Mouse (Mus musculus): ENCODE measurements around the gene Fbxl17. TPM values are rescaled to one million over a fixed set of nuclear protein-coding genes. Genes with fewer than 3 reads are reported as not detected.

Fbxl17 gene
- total and polyA plus RNA-seq, 3 experiments = 7.8 to 25.9 (median 25.5) TPM

- Histone ChIP-seq H3K4me1 (ENCODE audit: control insufficient read depth, insufficient read depth, low read length) (no peaks in the 10 kb centered on the region), H3K9ac (ENCODE audit: low read depth, low read length) (no peak overlapping the region), H3K4me3 (no peak overlapping the region), H3K79me2 (replicated peaks; ENCODE audit: control insufficient read depth, insufficient read depth, low read length) (no peaks in the 10 kb centered on the region), H3K27me3 (ENCODE audit: control insufficient read depth, insufficient read depth, low read length) (no peaks in the 10 kb centered on the region), H3K27ac (no peak overlapping the region), H3K36me3 (ENCODE audit: control insufficient read depth, insufficient read depth, low read length) (no peaks in the 10 kb centered on the region)
- 95% methylated on average over 9 of the region's 9 CpGs for WGBS
- TF ChIP-seq CTCF (IDR thresholded peaks at IDR 0.05) (no peak), POLR2A (IDR thresholded peaks at IDR 0.05; ENCODE audit: insufficient read depth, low read depth, low read length) (no peak), EP300 (IDR thresholded peaks at IDR 0.05; ENCODE audit: insufficient read depth, low read depth, low read length) (no peak)
- no peak for DNase-seq
- intact Hi-C loops (cut with DNase I) = no loop called here
These were observed 254.3 kb downstream of the Fbxl17 start for GRCm38 (mm10) chr17:63245472-63245871.

- intact Hi-C loops (cut with DNase I) = no loop called here
- Histone ChIP-seq H3K79me2 (replicated peaks; ENCODE audit: control insufficient read depth, insufficient read depth, low read length) (no peaks in the 10 kb centered on the region), H3K27me3 (ENCODE audit: control insufficient read depth, insufficient read depth, low read length) (no peaks in the 10 kb centered on the region), H3K9ac (ENCODE audit: low read depth, low read length) (no peak overlapping the region), H3K36me3 (ENCODE audit: control insufficient read depth, insufficient read depth, low read length) (peaks cover 2% of the 10 kb centered on the region; the same call in 1 of the 2 replicates), H3K4me1 (ENCODE audit: control insufficient read depth, insufficient read depth, low read length) (no peaks in the 10 kb centered on the region; the same call in 1 of the 2 replicates), H3K27ac (no peak overlapping the region), H3K4me3 (no peak overlapping the region)
- TF ChIP-seq EP300 (IDR thresholded peaks at IDR 0.05; ENCODE audit: insufficient read depth, low read depth, low read length) = no peak
- TF ChIP-seq POLR2A (IDR thresholded peaks at IDR 0.05; ENCODE audit: insufficient read depth, low read depth, low read length) = no peak
- no peak for TF ChIP-seq CTCF (IDR thresholded peaks at IDR 0.05)
- WGBS = 97% methylated on average over 3 of the region's 3 CpGs
- no peak for DNase-seq
These were observed 257.1 kb downstream of the Fbxl17 start for GRCm38 (mm10) chr17:63242761-63243160.

- WGBS = 92% methylated on average over 5 of the region's 5 CpGs
- no peaks in the 10 kb centered on the region for H3K79me2 ChIP-seq (replicated peaks; ENCODE audit: control insufficient read depth, insufficient read depth, low read length)
- intact Hi-C loops (cut with DNase I) = no loop called here
- H3K27ac ChIP-seq = no peak overlapping the region
- no peak overlapping the region for H3K4me3 ChIP-seq
- TF ChIP-seq POLR2A (IDR thresholded peaks at IDR 0.05; ENCODE audit: insufficient read depth, low read depth, low read length) (no peak), EP300 (IDR thresholded peaks at IDR 0.05; ENCODE audit: insufficient read depth, low read depth, low read length) (no peak), CTCF (IDR thresholded peaks at IDR 0.05) (no peak)
- peaks cover 2% of the 10 kb centered on the region; the same call in 1 of the 2 replicates for H3K36me3 ChIP-seq (ENCODE audit: control insufficient read depth, insufficient read depth, low read length)
- DNase-seq = no peak
- no peak overlapping the region for H3K9ac ChIP-seq (ENCODE audit: low read depth, low read length)
- no peaks in the 10 kb centered on the region for H3K27me3 ChIP-seq (ENCODE audit: control insufficient read depth, insufficient read depth, low read length)
- H3K4me1 ChIP-seq (ENCODE audit: control insufficient read depth, insufficient read depth, low read length) = no peaks in the 10 kb centered on the region; the same call in 1 of the 2 replicates
These were observed 259.1 kb downstream of the Fbxl17 start for GRCm38 (mm10) chr17:63240731-63241106.

GRCm38 (mm10) chr17:63240021-63240730 lies 259.6 kb downstream of the Fbxl17 start:
- no peak overlapping the region for H3K9ac ChIP-seq (ENCODE audit: low read depth, low read length)
- WGBS = 53% methylated on average over 9 of the region's 9 CpGs
- no peak overlapping the region for H3K27ac ChIP-seq
- no peak for DNase-seq
- H3K27me3 ChIP-seq (ENCODE audit: control insufficient read depth, insufficient read depth, low read length) = no peaks in the 10 kb centered on the region
- no peak for TF ChIP-seq CTCF (IDR thresholded peaks at IDR 0.05)
- no peak for TF ChIP-seq EP300 (IDR thresholded peaks at IDR 0.05; ENCODE audit: insufficient read depth, low read depth, low read length)
- no peak for TF ChIP-seq POLR2A (IDR thresholded peaks at IDR 0.05; ENCODE audit: insufficient read depth, low read depth, low read length)
- H3K4me1 ChIP-seq (ENCODE audit: control insufficient read depth, insufficient read depth, low read length) = no peaks in the 10 kb centered on the region; the same call in 1 of the 2 replicates
- H3K79me2 ChIP-seq (replicated peaks; ENCODE audit: control insufficient read depth, insufficient read depth, low read length) = no peaks in the 10 kb centered on the region
- intact Hi-C loops (cut with DNase I) = no loop called here
- H3K4me3 ChIP-seq = no peak overlapping the region
- H3K36me3 ChIP-seq (ENCODE audit: control insufficient read depth, insufficient read depth, low read length) = peaks cover 2% of the 10 kb centered on the region; the same call in 1 of the 2 replicates

- H3K9ac ChIP-seq (ENCODE audit: low read depth, low read length) = no peak overlapping the region
- DNase-seq = no peak
- no peak overlapping the region for H3K4me3 ChIP-seq
- H3K36me3 ChIP-seq (ENCODE audit: control insufficient read depth, insufficient read depth, low read length) = peaks cover 2% of the 10 kb centered on the region; the same call in 1 of the 2 replicates
- no peaks in the 10 kb centered on the region for H3K79me2 ChIP-seq (replicated peaks; ENCODE audit: control insufficient read depth, insufficient read depth, low read length)
- no peaks in the 10 kb centered on the region for H3K27me3 ChIP-seq (ENCODE audit: control insufficient read depth, insufficient read depth, low read length)
- intact Hi-C loops (cut with DNase I) = no loop called here
- no peak for TF ChIP-seq POLR2A (IDR thresholded peaks at IDR 0.05; ENCODE audit: insufficient read depth, low read depth, low read length)
- TF ChIP-seq EP300 (IDR thresholded peaks at IDR 0.05; ENCODE audit: insufficient read depth, low read depth, low read length) = no peak
- TF ChIP-seq CTCF (IDR thresholded peaks at IDR 0.05) = no peak
- H3K4me1 ChIP-seq (ENCODE audit: control insufficient read depth, insufficient read depth, low read length) = no peaks in the 10 kb centered on the region; the same call in 1 of the 2 replicates
- no peak overlapping the region for H3K27ac ChIP-seq
These were observed 263.0 kb downstream of the Fbxl17 start for GRCm38 (mm10) chr17:63236846-63237245.

GRCm38 (mm10) chr17:63236221-63236620 lies 263.6 kb downstream of the Fbxl17 start:
- Histone ChIP-seq H3K36me3 (ENCODE audit: control insufficient read depth, insufficient read depth, low read length) (peaks cover 2% of the 10 kb centered on the region; the same call in 1 of the 2 replicates), H3K79me2 (replicated peaks; ENCODE audit: control insufficient read depth, insufficient read depth, low read length) (no peaks in the 10 kb centered on the region), H3K27ac (no peak overlapping the region), H3K4me1 (ENCODE audit: control insufficient read depth, insufficient read depth, low read length) (no peaks in the 10 kb centered on the region; the same call in 1 of the 2 replicates), H3K9ac (ENCODE audit: low read depth, low read length) (no peak overlapping the region), H3K4me3 (no peak overlapping the region), H3K27me3 (ENCODE audit: control insufficient read depth, insufficient read depth, low read length) (no peaks in the 10 kb centered on the region)
- 86% methylated on average over 8 of the region's 8 CpGs for WGBS
- no peak for DNase-seq
- intact Hi-C loops (cut with DNase I) = no loop called here
- TF ChIP-seq POLR2A (IDR thresholded peaks at IDR 0.05; ENCODE audit: insufficient read depth, low read depth, low read length) = no peak
- TF ChIP-seq CTCF (IDR thresholded peaks at IDR 0.05) = no peak
- no peak for TF ChIP-seq EP300 (IDR thresholded peaks at IDR 0.05; ENCODE audit: insufficient read depth, low read depth, low read length)
